Mouse (Mus musculus) embryonic facial prominence, embryonic 15.5 days (tissue): ENCODE results near the gene Exosc6. TPM values are rescaled to one million over a fixed set of nuclear protein-coding genes. Genes with fewer than 3 reads are reported as not detected.
"Not testable (repeated sequence)": the region's sequence is repeated elsewhere in the genome, so short reads cannot be mapped to it uniquely, and the experiment has no call there.

Experiments
- ATAC-seq: fragments of 200-750 bp; cut with Nextera tagmentation; 2 replicates; pipeline ENCODE4 v1.8.0; 2017; ENCODE audit warnings: low read depth, moderate TSS enrichment; ENCODE audit not compliant: insufficient number of reproducible peaks, low FRiP score, low TSS enrichment
- H3K27ac ChIP-seq: fragments of 300-500 bp; sonication (generic); replicated peaks from 2 replicates; pipeline ENCODE4 v1.5.1; 2015; ENCODE audit warnings: mild to moderate bottlenecking, inconsistent platforms
- H3K27me3 ChIP-seq: fragments of 300-500 bp; sonication (generic); 2 replicates; pipeline ENCODE4 v1.6.1; 2015; ENCODE audit warnings: inconsistent platforms
- H3K36me3 ChIP-seq: fragments of 300-500 bp; sonication (generic); 2 replicates; pipeline ENCODE4 v1.6.1; 2015; ENCODE audit warnings: mild to moderate bottlenecking, inconsistent platforms
- H3K4me1 ChIP-seq: fragments of 300-500 bp; sonication (generic); 2 replicates; pipeline ENCODE4 v1.6.1; 2015; ENCODE audit warnings: inconsistent platforms
- H3K4me2 ChIP-seq: fragments of 300-500 bp; sonication (generic); replicated peaks from 2 replicates; pipeline ENCODE4 v1.6.1; 2015; ENCODE audit warnings: mild to moderate bottlenecking, inconsistent platforms
- H3K4me3 ChIP-seq: fragments of 300-500 bp; sonication (generic); replicated peaks from 2 replicates; pipeline ENCODE4 v1.5.1; 2015; ENCODE audit warnings: mild to moderate bottlenecking, inconsistent platforms
- H3K9ac ChIP-seq: fragments of 300-500 bp; sonication (generic); 2 replicates; pipeline ENCODE4 v1.6.1; 2015; ENCODE audit warnings: inconsistent platforms
- H3K9me3 ChIP-seq: fragments of 300-500 bp; sonication (generic); replicated peaks from 2 replicates; pipeline ENCODE4 v1.6.1; 2016; ENCODE audit warnings: inconsistent platforms
- WGBS: fragments of 180-500 bp; shearing (Covaris S2); methylation state at CpG from one replicate; pipeline ENCODE4 v1.1.7; 2015; 5-methylcytosine and 5-hydroxymethylcytosine counted together
- microRNA-seq: library from miRNA; unstranded; fragments of <30 nt; microRNA quantifications from one replicate; pipeline ENCODE4, GENCODE M21; 2016; ENCODE audit warnings: borderline number of aligned reads
- polyA plus RNA-seq: library from polyadenylated mRNA; unstranded; fragments of >200 nt; fragmentation: Nextera tagmentation; extraction: Ambion mirVana; gene quantifications from 2 replicates; pipeline ENCODE4 v1.2.1, GENCODE M21; 2015

Gene Exosc6
- polyA plus RNA-seq, 1 experiment from 2014 or later = 16.4 TPM

DNA sequence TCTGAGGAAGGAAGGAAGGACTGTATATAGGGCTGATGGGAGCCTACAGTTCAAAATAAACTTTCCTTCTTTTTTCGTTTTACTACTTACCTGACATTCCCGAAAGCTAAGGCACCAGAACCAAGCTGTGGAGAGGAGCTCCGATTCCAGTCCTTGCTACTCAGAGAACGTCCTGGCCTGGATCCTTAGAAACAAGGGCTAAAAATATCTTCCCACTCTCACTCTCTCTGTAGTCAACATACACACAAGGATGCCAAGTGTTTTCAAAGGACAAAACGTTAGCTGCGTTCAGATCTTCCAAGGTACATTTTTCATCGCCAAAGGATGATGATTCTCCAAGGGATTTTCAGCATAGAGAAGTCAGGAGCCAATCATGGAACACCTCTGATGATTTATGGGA lies 35.6 kb downstream of the Exosc6 start:
- Histone ChIP-seq H3K9me3 (no peaks in the 10 kb centered on the region), H3K36me3 (no peaks in the 10 kb centered on the region), H3K27me3 (no peaks in the 10 kb centered on the region), H3K4me1 (peaks cover 13% of the 10 kb centered on the region), H3K4me3 (no peak overlapping the region), H3K4me2 (no peak overlapping the region), H3K27ac (no peak overlapping the region), H3K9ac (no peak overlapping the region)
- no peak for ATAC-seq
- 81% methylated on average over 7 of the region's 7 CpGs for WGBS

GRCm38 (mm10) chr8:111092326-111092725 lies 36.2 kb downstream of the Exosc6 start, which contains the start of gene Clec18a:
Clec18a (minus strand) TSS chr8:111092426.
- ATAC-seq, H3K4me2 ChIP-seq, H3K4me3 ChIP-seq, H3K27me3 ChIP-seq, H3K9ac ChIP-seq, H3K9me3 ChIP-seq, H3K27ac ChIP-seq, H3K36me3 ChIP-seq: not testable (repeated sequence)
- peaks cover 13% of the 10 kb centered on the region for H3K4me1 ChIP-seq
- 91% methylated on average over 6 of the region's 6 CpGs for WGBS

DNA sequence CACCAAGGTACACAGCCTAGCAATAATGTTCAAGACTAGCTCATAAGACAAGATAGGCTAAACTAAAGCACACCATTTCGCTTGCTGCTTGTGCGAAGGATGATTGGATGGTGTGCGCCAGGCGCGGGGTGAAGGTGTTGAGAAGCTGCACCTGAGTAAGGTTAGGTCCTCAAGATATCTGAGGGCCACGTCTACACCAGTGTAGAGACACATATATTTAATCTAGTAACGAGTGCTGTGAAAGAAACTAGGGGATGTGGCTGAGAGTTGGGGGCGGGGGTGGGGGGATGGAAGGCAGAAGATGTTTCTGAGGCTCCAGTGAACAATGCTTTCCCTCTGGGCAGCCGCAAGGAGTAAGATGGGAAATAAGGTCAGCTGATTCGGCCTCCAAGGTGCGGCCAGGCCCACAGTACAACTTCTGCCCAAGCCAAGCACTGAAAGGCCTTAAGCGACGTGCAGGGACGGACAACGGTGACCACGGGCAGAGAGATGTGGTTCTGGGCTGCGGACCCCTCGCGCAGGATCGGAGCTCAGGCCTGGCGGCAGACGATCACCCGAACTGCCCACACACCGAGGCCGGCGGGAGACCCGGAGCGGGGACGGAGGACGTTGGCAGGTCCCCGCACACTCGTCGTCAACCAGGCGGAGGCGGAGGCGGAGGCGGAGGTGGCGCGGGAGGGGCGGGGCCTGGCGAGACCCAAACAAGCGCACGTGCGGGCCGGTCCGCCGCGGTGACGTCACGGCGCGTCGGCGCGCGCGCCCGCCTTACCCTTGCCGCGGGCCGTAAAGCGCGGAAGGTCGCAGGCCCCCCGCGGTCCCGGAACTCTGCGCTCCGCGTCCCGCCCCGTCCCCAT lies 38.0 kb downstream of the Exosc6 start, which contains the start of gene Pdpr:
Gene Pdpr (plus strand): TSS at position 766 of the 854 bp plus-strand sequence.
- H3K27me3 ChIP-seq = no peaks in the 10 kb centered on the region
- H3K4me2 ChIP-seq = peak within 1 kb of the TSS; percentile 82
- peak within 1 kb of the TSS; percentile 58; the same call in 1 of the 2 replicates for H3K27ac ChIP-seq
- peak; percentile 94 for ATAC-seq
- no peaks in the 10 kb centered on the region for H3K36me3 ChIP-seq
- H3K4me3 ChIP-seq = peak within 1 kb of the TSS; percentile 65
- H3K4me1 ChIP-seq = peaks cover 13% of the 10 kb centered on the region
- H3K9ac ChIP-seq = peak within 1 kb of the TSS; percentile 48
- no peaks in the 10 kb centered on the region for H3K9me3 ChIP-seq
- WGBS = 5% methylated on average over 69 of the region's 72 CpGs

DNA sequence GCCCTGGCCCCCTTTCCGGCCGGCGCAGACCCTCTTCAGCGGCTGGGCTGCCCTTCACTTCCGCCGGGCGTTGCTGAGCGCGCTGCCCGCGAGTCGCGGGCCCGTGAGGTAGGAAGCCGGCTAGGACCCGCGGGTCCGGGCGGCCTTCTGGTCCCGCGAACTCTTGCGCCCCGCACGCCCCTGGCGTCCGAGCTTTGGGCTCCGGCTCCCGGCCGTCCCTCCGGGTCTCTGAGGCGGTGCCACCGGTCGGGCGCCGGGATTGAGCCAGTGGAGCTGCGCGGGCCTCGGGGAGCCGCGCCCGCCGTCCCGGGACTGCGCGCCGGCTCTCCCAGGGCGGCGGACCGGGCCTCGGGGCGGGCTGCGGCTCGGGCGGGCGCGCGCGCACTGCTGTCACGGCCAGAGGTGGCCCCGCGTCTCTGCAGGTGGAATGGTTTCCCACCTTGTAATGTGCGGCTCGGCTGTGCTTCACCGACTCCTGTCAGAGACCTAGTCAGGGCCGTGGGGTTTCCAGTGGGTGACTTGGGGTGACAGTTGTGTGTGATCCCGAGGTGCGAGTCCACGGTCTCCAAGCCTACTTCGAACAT lies 38.7 kb downstream of the Exosc6 start:
- under 1% methylated on average over 64 of the region's 69 CpGs for WGBS
- not testable (repeated sequence) for H3K27me3 ChIP-seq, ATAC-seq, H3K27ac ChIP-seq, H3K36me3 ChIP-seq, H3K9me3 ChIP-seq
- peak overlapping the region; percentile 77 for H3K4me2 ChIP-seq
- H3K4me3 ChIP-seq = peak overlapping the region; percentile 65
- H3K4me1 ChIP-seq = peaks cover 13% of the 10 kb centered on the region
- peak overlapping the region; percentile 48 for H3K9ac ChIP-seq

Small RNA genes lying within 50 kb of the gene (microRNA-seq; reads per million reads assigned to microRNA genes)
- gene Gm24103 (not detected), gene Mir3473d (not detected)

Other genes starting within 250 kb of the Exosc6 start
- gene Cog4, start 209.7 kb upstream of the Exosc6 start, polyA plus RNA-seq = 76.1 and 79.9 TPM in 2 replicates
- gene Sf3b3, start 209.6 kb upstream of the Exosc6 start, polyA plus RNA-seq = 128 and 130 TPM in 2 replicates
- gene Fuk, start 153.9 kb upstream of the Exosc6 start, polyA plus RNA-seq = 11.2 and 11.7 TPM in 2 replicates
- gene St3gal2, start 136.4 kb upstream of the Exosc6 start, polyA plus RNA-seq = 32.6 and 34.8 TPM in 2 replicates
- 13.7 and 15.7 TPM in 2 replicates for gene Ddx19a, start 58.5 kb upstream of the Exosc6 start, polyA plus RNA-seq
- 5.3 and 6.0 TPM in 2 replicates for gene Ddx19b, start 24.6 kb upstream of the Exosc6 start, polyA plus RNA-seq
- gene Aars, start 23.2 kb upstream of the Exosc6 start, polyA plus RNA-seq = 46.8 and 58.1 TPM in 2 replicates
- gene Clec18a, start 36.1 kb downstream of the Exosc6 start, polyA plus RNA-seq = 0.09 TPM in 1 of 2 replicates, not detected in the other
- gene Pdpr, start 38.3 kb downstream of the Exosc6 start, polyA plus RNA-seq = 8.9 and 9.7 TPM in 2 replicates
- gene Glg1, start 202.9 kb downstream of the Exosc6 start, polyA plus RNA-seq = 80.6 and 83.5 TPM in 2 replicates
- gene Rfwd3, start 243.9 kb downstream of the Exosc6 start, polyA plus RNA-seq = 40.4 and 44.2 TPM in 2 replicates